Mouse (Mus musculus) ES-Bruce4 (cell line): ENCODE measurements around the gene Stau1. TPM values are rescaled to one million over a fixed set of nuclear protein-coding genes. Genes with fewer than 3 reads are reported as not detected.

Experiments used
- H3K27ac ChIP-seq: 2 replicates; pipeline ENCODE4 v1.5.1; 2012; ENCODE audit warnings: low read length, inconsistent platforms; ENCODE audit not compliant: insufficient read depth
- H3K27me3 ChIP-seq: 2 replicates; pipeline ENCODE4 v1.6.1; 2012; ENCODE audit warnings: mild to moderate bottlenecking, low read length, inconsistent platforms; ENCODE audit not compliant: control insufficient read depth, poor library complexity, insufficient read depth, severe bottlenecking
- H3K36me3 ChIP-seq: 2 replicates; pipeline ENCODE4 v1.6.1; 2012; ENCODE audit warnings: inconsistent platforms, mild to moderate bottlenecking, low read length, moderate library complexity; ENCODE audit not compliant: control insufficient read depth, poor library complexity, insufficient read depth, severe bottlenecking
- H3K4me1 ChIP-seq: one replicate; pipeline ENCODE4 v1.8.1; 2011; ENCODE audit warnings: low read length; ENCODE audit not compliant: control insufficient read depth, insufficient read depth
- H3K4me3 ChIP-seq: 2 replicates; pipeline ENCODE4 v1.5.1; 2011; ENCODE audit warnings: low read depth, mild to moderate bottlenecking, low read length
- H3K9ac ChIP-seq: 2 replicates; pipeline ENCODE4 v1.6.1; 2012; ENCODE audit warnings: low read depth, mild to moderate bottlenecking, inconsistent platforms; ENCODE audit not compliant: poor library complexity, severe bottlenecking
- H3K9me3 ChIP-seq: replicated peaks from 2 replicates; pipeline ENCODE4 v1.6.1; 2012; ENCODE audit warnings: mild to moderate bottlenecking, low read length, inconsistent platforms; ENCODE audit not compliant: control insufficient read depth, poor library complexity, insufficient read depth, severe bottlenecking
- CTCF ChIP-seq: IDR thresholded peaks from one replicate; pipeline ENCODE4 v1.8.1; 2011; ENCODE audit warnings: low read depth, low read length
- EP300 ChIP-seq: IDR thresholded peaks from 2 replicates; pipeline ENCODE4 v1.6.1; 2011; ENCODE audit warnings: low read depth, low read length; ENCODE audit not compliant: insufficient read depth
- POLR2A ChIP-seq: IDR thresholded peaks from one replicate; pipeline ENCODE4 v1.8.1; 2011; ENCODE audit warnings: low read length; ENCODE audit not compliant: insufficient read depth
- polyA plus RNA-seq: library from polyadenylated mRNA; stranded (reverse); fragments of >200 nt; gene quantifications from 2 replicates; pipeline ENCODE4 v1.2.4, GENCODE M21; 2011; ENCODE audit warnings: low read depth; ENCODE audit not compliant: missing spikeins, insufficient read depth, insufficient read length

The Stau1 gene
- polyA plus RNA-seq, 1 experiment = 55.4 TPM

DNA sequence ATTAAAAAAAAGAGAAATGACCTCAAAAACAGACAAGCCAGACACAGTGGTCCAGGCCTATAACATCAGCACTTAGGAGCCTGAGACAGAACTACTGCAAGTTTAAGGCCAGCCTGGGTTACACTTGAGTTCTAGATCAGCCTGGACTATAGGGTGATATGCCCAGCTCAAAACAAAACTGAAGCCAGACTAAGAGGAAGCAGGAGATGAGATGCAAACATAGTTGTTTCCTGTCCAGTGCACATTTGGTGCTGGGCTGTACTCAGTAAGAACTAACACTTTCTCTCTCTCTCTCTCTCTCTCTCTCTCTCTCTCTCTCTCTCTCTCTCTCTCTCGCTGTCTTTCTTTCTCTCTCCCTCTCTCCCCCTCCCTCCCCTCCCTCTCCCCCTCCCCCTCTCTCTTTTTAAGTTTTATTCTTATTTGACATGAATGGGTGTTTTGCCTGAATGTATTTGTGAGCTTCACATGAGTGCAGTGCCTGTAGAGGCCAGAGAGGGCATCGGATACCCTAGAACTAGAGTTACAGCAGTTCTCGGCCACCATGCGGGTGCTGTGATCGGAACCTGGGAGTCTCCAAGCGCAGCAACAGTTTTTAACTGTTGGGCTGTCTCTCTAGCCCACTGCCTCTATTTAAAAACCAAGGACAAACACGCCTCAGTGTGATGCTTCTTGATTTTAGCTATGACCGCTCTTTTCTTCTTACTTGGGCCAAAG lies 95.2 kb downstream of the Stau1 start:
- no peak overlapping the region for H3K27ac ChIP-seq
- no peak overlapping the region for H3K9ac ChIP-seq
- H3K27me3 ChIP-seq = no peaks in the 10 kb centered on the region
- H3K36me3 ChIP-seq = no peaks in the 10 kb centered on the region
- peaks cover 3% of the 10 kb centered on the region for H3K4me1 ChIP-seq
- H3K4me3 ChIP-seq = no peak overlapping the region
- no peaks in the 10 kb centered on the region for H3K9me3 ChIP-seq
- TF ChIP-seq EP300 (no peak), CTCF (no peak), POLR2A (no peak)

DNA sequence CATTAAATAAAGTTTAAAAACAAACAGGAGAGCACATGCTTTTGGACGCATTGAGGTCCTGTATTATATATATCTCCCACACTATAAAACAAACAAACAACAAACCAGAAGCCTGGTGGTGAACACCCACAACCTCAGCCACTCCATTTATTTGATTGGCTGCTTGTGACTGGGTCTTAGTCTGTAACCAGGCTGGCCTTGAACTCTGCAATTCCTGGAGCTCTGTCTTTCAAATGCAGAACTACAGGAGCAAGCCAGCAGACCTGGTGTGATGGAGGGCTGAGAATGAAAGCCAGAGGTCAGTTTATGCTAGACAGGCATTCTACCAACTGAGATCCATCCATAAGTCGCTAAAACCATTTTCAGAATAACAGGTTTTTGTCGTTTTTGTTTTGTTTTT lies 96.4 kb downstream of the Stau1 start:
- H3K4me1 ChIP-seq = peaks cover 3% of the 10 kb centered on the region

DNA sequence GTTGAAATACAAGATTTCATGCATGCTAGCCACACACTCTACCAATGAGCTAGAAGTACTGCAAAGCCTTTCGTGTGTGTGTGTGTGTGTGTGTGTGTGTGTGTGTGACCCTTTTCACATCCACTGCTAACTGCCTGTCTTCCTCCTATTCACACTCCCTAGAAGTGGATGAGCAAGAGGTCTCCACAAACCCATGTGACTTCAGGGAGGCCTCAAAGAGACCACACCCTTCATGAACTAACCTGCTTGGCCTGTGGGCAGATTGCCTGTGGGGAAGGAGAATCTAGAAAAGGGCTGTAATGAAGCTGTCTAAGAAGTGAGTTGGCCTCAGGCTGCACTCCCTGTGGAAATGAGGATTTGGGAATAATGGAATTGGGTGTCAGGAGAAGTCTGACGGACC lies 96.9 kb downstream of the Stau1 start:
- Histone ChIP-seq H3K9ac (no peak overlapping the region), H3K27me3 (no peaks in the 10 kb centered on the region), H3K27ac (no peak overlapping the region), H3K36me3 (no peaks in the 10 kb centered on the region), H3K4me3 (no peak overlapping the region), H3K4me1 (peaks cover 3% of the 10 kb centered on the region), H3K9me3 (no peaks in the 10 kb centered on the region)
- TF ChIP-seq POLR2A (no peak), EP300 (no peak), CTCF (no peak)

More for the DNA sequence above, 96.4 kb downstream of the Stau1 start:
- Histone ChIP-seq H3K9me3 (no peaks in the 10 kb centered on the region), H3K4me3 (no peak overlapping the region), H3K36me3 (no peaks in the 10 kb centered on the region), H3K27ac (no peak overlapping the region), H3K9ac (no peak overlapping the region), H3K27me3 (no peaks in the 10 kb centered on the region)
- TF ChIP-seq POLR2A (no peak), EP300 (no peak)

Other genes with a start within 250 kb of the Stau1 start
- gene Trp53rkb, start 203.8 kb downstream of the Stau1 start, polyA plus RNA-seq = 2.4 and 4.3 TPM in 2 replicates
- gene Arfgef2, start 190.7 kb downstream of the Stau1 start, polyA plus RNA-seq = 25.8 and 28.3 TPM in 2 replicates
- gene Cse1l, start 90.3 kb downstream of the Stau1 start, polyA plus RNA-seq = 273 and 298 TPM in 2 replicates
- 72.1 and 75.7 TPM in 2 replicates for gene Ddx27, start 18.9 kb upstream of the Stau1 start, polyA plus RNA-seq
- 11.4 and 12.1 TPM in 2 replicates for gene Znfx1, start 66.7 kb upstream of the Stau1 start, polyA plus RNA-seq
- gene Kcnb1, start 193.9 kb upstream of the Stau1 start, polyA plus RNA-seq = 1.1 and 1.4 TPM in 2 replicates
- gene Ptgis, start 244.3 kb upstream of the Stau1 start, polyA plus RNA-seq = 6.8 and 11.0 TPM in 2 replicates